Mouse (Mus musculus): ENCODE results near the gene Slc1a4.

Gene Slc1a4

DNA sequence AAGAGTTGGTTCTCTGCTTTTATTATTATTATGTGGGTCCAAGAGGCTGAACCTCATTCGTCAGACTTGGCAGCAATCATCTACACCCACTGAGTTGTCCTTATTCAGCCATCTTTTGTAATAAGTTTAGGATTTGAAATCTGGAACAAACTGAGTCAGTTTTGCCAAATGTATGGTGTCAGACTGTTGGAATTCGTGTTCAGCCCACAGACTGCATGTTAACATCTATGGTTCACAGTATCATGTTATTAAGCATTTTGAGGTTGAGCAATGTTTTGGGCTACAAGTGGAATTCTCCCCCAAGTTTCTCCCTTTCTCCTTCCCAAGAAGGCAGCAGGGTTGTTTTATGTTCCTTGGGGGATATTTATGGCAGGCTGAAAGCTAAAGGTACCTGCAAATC, 79.4 kb downstream of the Slc1a4 start:
- DNase-seq (ENCODE audit: low read depth, low spot score): no peak
